Mouse (Mus musculus) liver, embryonic 12.5 days (tissue): ENCODE measurements around the gene Slit3. TPM values are rescaled to one million over a fixed set of nuclear protein-coding genes. Genes with fewer than 3 reads are reported as not detected.

Experiments used
- ATAC-seq: fragments of 200-750 bp; cut with Nextera tagmentation; 2 replicates; pipeline ENCODE4 v1.8.0; 2017; ENCODE audit warnings: moderate number of reproducible peaks, mild to moderate bottlenecking, moderate library complexity
- H3K27ac ChIP-seq: fragments of 300-500 bp; sonication (generic); 2 replicates; pipeline ENCODE4 v1.5.1; 2016; ENCODE audit warnings: mild to moderate bottlenecking
- H3K27me3 ChIP-seq: fragments of 300-500 bp; sonication (generic); replicated peaks from 2 replicates; pipeline ENCODE4 v1.6.1; 2016; ENCODE audit warnings: mild to moderate bottlenecking, moderate library complexity
- H3K36me3 ChIP-seq: fragments of 300-500 bp; sonication (generic); 2 replicates; pipeline ENCODE4 v1.6.1; 2016; ENCODE audit warnings: mild to moderate bottlenecking, moderate library complexity
- H3K4me1 ChIP-seq: fragments of 300-500 bp; sonication (generic); 2 replicates; pipeline ENCODE4 v1.6.1; 2016
- H3K4me2 ChIP-seq: fragments of 300-500 bp; sonication (generic); 2 replicates; pipeline ENCODE4 v1.6.1; 2016; ENCODE audit warnings: mild to moderate bottlenecking, moderate library complexity
- H3K4me3 ChIP-seq: fragments of 300-500 bp; sonication (generic); 2 replicates; pipeline ENCODE4 v1.5.1; 2016; ENCODE audit warnings: mild to moderate bottlenecking, moderate library complexity
- H3K9ac ChIP-seq: fragments of 300-500 bp; sonication (generic); 2 replicates; pipeline ENCODE4 v1.6.1; 2016; ENCODE audit warnings: mild to moderate bottlenecking, moderate library complexity
- H3K9me3 ChIP-seq: fragments of 300-500 bp; sonication (generic); replicated peaks from 2 replicates; pipeline ENCODE4 v1.6.1; 2016; ENCODE audit warnings: mild to moderate bottlenecking, moderate library complexity
- whole genome bisulfite sequencing: fragments of 180-500 bp; shearing (Covaris S2); methylation state at CpG from one replicate; pipeline ENCODE4 v1.1.7; 2016; ENCODE audit not compliant: insufficient replicate concordance; 5-methylcytosine and 5-hydroxymethylcytosine counted together
- polyA plus RNA-seq: library from polyadenylated mRNA; unstranded; fragments of >200 nt; fragmentation: Nextera tagmentation; extraction: Ambion mirVana; gene quantifications from 2 replicates; pipeline ENCODE4 v1.2.1, GENCODE M21; 2016

Slit3 gene
- polyA plus RNA-seq, 1 experiment from 2014 or later = 1.6 TPM

- H3K27ac ChIP-seq = no peak overlapping the region
- no peaks in the 10 kb centered on the region for H3K36me3 ChIP-seq
- H3K4me2 ChIP-seq = no peak overlapping the region
- no peaks in the 10 kb centered on the region for H3K27me3 ChIP-seq
- ATAC-seq = no peak
- no peaks in the 10 kb centered on the region for H3K9me3 ChIP-seq
- no peak overlapping the region for H3K4me3 ChIP-seq
- H3K9ac ChIP-seq = no peak overlapping the region
- H3K4me1 ChIP-seq = no peaks in the 10 kb centered on the region
- WGBS = 45% methylated on average over 12 of the region's 12 CpGs
These were observed 162.0 kb downstream of the Slit3 start for GRCm38 (mm10) chr11:35282825-35283571.

DNA sequence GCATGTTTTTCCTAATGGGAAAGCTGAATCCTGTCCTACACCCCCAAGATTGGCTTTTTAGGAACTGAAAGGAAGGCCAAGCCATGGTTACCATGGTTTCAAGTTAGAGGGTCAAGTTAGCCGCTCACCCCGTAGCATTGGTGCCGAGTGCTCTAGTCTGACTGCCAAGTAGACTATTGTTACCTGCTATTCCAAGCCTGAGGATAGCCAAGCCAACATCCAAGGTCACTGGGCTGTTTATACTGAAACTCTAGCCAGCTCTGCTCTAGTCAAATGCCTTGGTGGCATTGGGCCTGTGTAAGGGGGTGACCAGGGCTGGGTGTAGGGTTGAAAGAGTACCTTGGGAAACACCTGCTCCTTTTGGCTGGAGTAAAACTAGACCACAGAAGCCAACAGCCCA is 162.7 kb downstream of the Slit3 start:
- Histone ChIP-seq H3K4me1 (no peaks in the 10 kb centered on the region), H3K27ac (no peak overlapping the region)
- 89% methylated on average over 3 of the region's 3 CpGs for WGBS

DNA sequence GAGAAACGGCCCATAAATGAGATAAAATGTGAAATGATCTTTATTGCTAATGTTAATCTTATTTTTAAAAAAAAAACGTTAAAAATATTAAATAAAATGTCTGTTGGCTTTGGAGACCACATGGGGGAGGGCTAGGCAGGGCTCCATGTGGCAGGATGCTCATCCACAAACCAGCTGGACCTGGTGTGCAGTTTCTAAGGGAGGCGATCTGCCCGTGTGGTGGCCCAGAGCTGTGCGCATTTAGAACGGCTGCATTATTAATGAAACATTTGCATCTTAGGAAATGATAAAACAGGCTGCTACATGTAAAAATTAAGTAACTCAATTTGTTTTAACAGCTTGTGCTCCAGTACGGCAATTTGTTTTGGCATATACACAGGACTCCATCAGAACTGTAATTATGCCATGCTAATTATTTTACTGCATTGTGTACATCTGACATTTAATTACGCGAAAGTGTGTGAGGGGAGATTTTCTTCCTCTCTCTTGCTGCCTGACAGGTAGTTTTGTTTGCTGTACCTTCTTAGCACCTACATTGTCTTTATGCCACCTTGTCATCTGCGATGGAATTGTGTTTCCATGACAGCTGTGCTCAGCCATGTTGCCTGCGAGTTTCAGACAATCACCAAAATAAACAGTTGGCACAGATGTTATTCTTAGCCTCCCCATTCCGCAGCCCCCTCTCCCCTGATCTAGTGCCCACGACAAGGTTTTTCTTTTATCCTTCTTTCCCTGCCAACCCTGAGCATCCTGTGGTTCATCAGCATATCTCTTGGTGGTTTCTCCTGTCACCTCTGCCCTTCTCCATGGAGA is 165.8 kb downstream of the Slit3 start:
- H3K36me3 ChIP-seq = no peaks in the 10 kb centered on the region
- H3K27ac ChIP-seq = no peak overlapping the region
- H3K4me2 ChIP-seq = no peak overlapping the region
- no peaks in the 10 kb centered on the region for H3K27me3 ChIP-seq
- H3K4me3 ChIP-seq = no peak overlapping the region
- 71% methylated on average over 13 of the region's 13 CpGs for WGBS
- no peaks in the 10 kb centered on the region for H3K4me1 ChIP-seq
- ATAC-seq = no peak
- no peak overlapping the region for H3K9ac ChIP-seq
- H3K9me3 ChIP-seq = no peaks in the 10 kb centered on the region

More for the DNA sequence above, 162.7 kb downstream of the Slit3 start:
- ATAC-seq = no peak
- H3K4me2 ChIP-seq = no peak overlapping the region
- no peaks in the 10 kb centered on the region for H3K9me3 ChIP-seq
- H3K9ac ChIP-seq = no peak overlapping the region
- no peaks in the 10 kb centered on the region for H3K36me3 ChIP-seq
- H3K4me3 ChIP-seq = no peak overlapping the region
- no peaks in the 10 kb centered on the region for H3K27me3 ChIP-seq

DNA sequence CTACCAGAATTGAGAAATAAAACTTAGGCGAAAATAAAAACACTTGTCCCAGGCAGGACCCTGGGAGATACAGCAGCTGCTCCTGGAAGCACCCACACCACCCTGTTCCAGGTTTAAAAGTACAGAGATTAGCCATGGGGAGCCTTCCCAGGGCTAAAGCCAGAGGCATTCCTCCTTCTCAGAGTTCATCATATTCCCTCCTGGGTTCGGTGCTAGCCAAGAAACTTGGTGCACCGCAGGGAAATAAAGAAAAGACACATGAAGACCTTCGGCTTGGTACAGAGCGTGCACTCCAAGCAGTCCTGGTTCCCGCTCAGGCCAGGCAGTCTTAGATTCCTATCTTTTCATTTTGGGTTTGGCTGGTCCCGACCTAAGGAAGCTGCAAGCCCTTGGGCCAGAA is 167.0 kb downstream of the Slit3 start:
- no peak for ATAC-seq
- H3K4me2 ChIP-seq = no peak overlapping the region
- WGBS = 83% methylated on average over 7 of the region's 7 CpGs

GRCm38 (mm10) chr11:35288761-35289278 is 167.8 kb downstream of the Slit3 start:
- no peak overlapping the region for H3K4me3 ChIP-seq
- 54% methylated on average over 14 of the region's 14 CpGs for WGBS
- H3K9ac ChIP-seq = no peak overlapping the region
- no peak overlapping the region for H3K4me2 ChIP-seq
- no peaks in the 10 kb centered on the region for H3K4me1 ChIP-seq
- H3K9me3 ChIP-seq = no peaks in the 10 kb centered on the region
- no peaks in the 10 kb centered on the region for H3K27me3 ChIP-seq
- no peak overlapping the region for H3K27ac ChIP-seq
- no peaks in the 10 kb centered on the region for H3K36me3 ChIP-seq
- ATAC-seq = no peak

More for the DNA sequence above, 167.0 kb downstream of the Slit3 start:
- no peak overlapping the region for H3K27ac ChIP-seq
- H3K9me3 ChIP-seq = no peaks in the 10 kb centered on the region
- H3K27me3 ChIP-seq = no peaks in the 10 kb centered on the region
- no peak overlapping the region for H3K9ac ChIP-seq
- no peaks in the 10 kb centered on the region for H3K36me3 ChIP-seq
- no peaks in the 10 kb centered on the region for H3K4me1 ChIP-seq
- H3K4me3 ChIP-seq = no peak overlapping the region

DNA sequence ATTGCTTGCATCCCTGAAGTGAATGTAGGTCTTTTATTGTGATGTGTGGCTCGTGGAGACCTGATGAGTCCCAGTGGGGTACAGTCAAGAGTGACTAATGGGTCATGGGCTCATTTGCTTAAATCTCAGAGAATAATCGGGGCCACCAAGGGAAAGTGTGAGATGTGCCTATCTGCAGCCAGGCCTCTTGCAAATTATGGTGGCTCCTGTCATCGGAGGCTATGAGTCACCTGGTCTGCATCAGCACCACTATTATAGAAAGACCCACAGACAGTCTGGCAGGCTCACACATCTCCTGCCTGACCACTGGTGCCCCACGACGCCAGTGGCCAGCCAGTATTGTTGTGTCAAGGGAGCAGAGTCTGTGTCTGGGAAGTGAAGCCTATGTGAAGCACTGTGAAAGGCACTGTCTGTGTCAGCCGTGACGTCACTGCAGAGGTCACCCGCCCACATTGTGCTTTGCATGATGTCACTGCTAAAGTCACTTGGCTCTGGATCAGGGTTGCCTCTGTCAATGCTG is 171.3 kb downstream of the Slit3 start:
- no peak overlapping the region for H3K4me3 ChIP-seq
- H3K9me3 ChIP-seq = no peaks in the 10 kb centered on the region
- no peak overlapping the region for H3K4me2 ChIP-seq
- ATAC-seq = no peak
- H3K36me3 ChIP-seq = no peaks in the 10 kb centered on the region
- no peak overlapping the region for H3K9ac ChIP-seq
- H3K4me1 ChIP-seq = no peaks in the 10 kb centered on the region
- no peaks in the 10 kb centered on the region for H3K27me3 ChIP-seq
- 63% methylated on average over 8 of the region's 8 CpGs for WGBS
- no peak overlapping the region for H3K27ac ChIP-seq

- Histone ChIP-seq H3K27me3 (no peaks in the 10 kb centered on the region), H3K27ac (no peak overlapping the region), H3K36me3 (no peaks in the 10 kb centered on the region), H3K4me2 (no peak overlapping the region), H3K4me1 (no peaks in the 10 kb centered on the region), H3K4me3 (no peak overlapping the region), H3K9ac (no peak overlapping the region), H3K9me3 (no peaks in the 10 kb centered on the region)
- ATAC-seq = no peak
- 72% methylated on average over 5 of the region's 5 CpGs for WGBS
These were observed 172.2 kb downstream of the Slit3 start for GRCm38 (mm10) chr11:35293197-35293596.

DNA sequence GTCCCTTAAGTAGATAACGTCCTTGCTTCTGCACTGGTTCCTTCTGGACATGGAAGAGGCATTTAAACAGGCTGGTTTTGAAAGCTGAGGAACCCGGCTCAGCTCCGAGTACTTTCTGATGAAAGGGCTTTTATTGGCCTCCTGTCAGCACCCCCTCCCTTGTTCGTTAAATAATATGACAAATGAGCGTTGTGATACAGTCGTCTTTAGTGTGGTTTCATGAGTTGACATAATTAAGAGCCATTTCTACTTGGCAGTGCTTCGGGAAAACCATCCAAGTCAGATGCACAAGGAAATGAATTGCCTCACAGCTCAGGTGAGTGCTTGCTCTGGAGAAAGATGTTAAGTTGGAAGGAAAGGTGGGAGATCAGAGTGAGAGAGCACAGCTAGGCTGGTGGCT is 173.6 kb downstream of the Slit3 start:
- Histone ChIP-seq H3K9ac (no peak overlapping the region), H3K4me3 (no peak overlapping the region), H3K4me2 (no peak overlapping the region), H3K27ac (no peak overlapping the region), H3K36me3 (no peaks in the 10 kb centered on the region), H3K4me1 (no peaks in the 10 kb centered on the region), H3K9me3 (no peaks in the 10 kb centered on the region), H3K27me3 (no peaks in the 10 kb centered on the region)
- whole genome bisulfite sequencing = 50% methylated on average over 7 of the region's 7 CpGs
- no peak for ATAC-seq

- Histone ChIP-seq H3K27ac (no peak overlapping the region), H3K27me3 (no peaks in the 10 kb centered on the region), H3K4me3 (no peak overlapping the region), H3K4me1 (no peaks in the 10 kb centered on the region), H3K9me3 (no peaks in the 10 kb centered on the region), H3K9ac (no peak overlapping the region), H3K4me2 (no peak overlapping the region), H3K36me3 (no peaks in the 10 kb centered on the region)
- ATAC-seq = no peak
- WGBS = 60% methylated on average over 3 of the region's 3 CpGs
These were observed 174.3 kb downstream of the Slit3 start for GRCm38 (mm10) chr11:35295162-35295799.

- 72% methylated on average over 5 of the region's 5 CpGs for WGBS
- Histone ChIP-seq H3K27ac (no peak overlapping the region), H3K4me2 (no peak overlapping the region), H3K36me3 (no peaks in the 10 kb centered on the region), H3K4me3 (no peak overlapping the region), H3K9me3 (no peaks in the 10 kb centered on the region), H3K9ac (no peak overlapping the region), H3K4me1 (no peaks in the 10 kb centered on the region), H3K27me3 (no peaks in the 10 kb centered on the region)
- ATAC-seq = no peak
These were observed 175.8 kb downstream of the Slit3 start for GRCm38 (mm10) chr11:35296803-35297202.

DNA sequence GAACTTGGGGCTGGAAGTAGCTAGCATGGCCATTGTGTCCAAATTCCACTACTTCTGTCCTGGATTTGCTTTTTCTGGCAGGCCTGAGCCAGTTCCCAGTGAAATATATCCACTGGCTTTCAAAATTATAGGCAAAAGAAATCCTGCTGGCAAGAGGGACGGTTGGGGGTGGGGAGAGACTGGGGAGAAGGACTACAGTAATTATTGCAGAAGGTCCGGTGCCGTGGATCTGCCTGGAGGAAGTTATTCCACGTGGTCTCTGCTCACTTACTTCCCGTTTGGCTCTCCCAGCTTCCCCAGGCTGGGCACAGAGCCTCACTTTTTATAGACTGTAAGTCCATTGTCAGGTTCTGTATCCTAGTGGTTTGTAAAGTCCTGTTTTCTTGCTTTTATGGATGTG is 176.3 kb downstream of the Slit3 start:
- Histone ChIP-seq H3K27ac (no peak overlapping the region), H3K4me3 (no peak overlapping the region), H3K27me3 (no peaks in the 10 kb centered on the region), H3K9me3 (no peaks in the 10 kb centered on the region), H3K36me3 (no peaks in the 10 kb centered on the region), H3K9ac (no peak overlapping the region), H3K4me1 (no peaks in the 10 kb centered on the region), H3K4me2 (no peak overlapping the region)
- WGBS = 30% methylated on average over 5 of the region's 5 CpGs
- ATAC-seq = no peak

- no peaks in the 10 kb centered on the region for H3K36me3 ChIP-seq
- H3K9me3 ChIP-seq = no peaks in the 10 kb centered on the region
- H3K4me3 ChIP-seq = no peak overlapping the region
- no peaks in the 10 kb centered on the region for H3K4me1 ChIP-seq
- no peak overlapping the region for H3K27ac ChIP-seq
- H3K27me3 ChIP-seq = no peaks in the 10 kb centered on the region
- no peak overlapping the region for H3K4me2 ChIP-seq
- no peak for ATAC-seq
- 56% methylated on average over 2 of the region's 2 CpGs for WGBS
- no peak overlapping the region for H3K9ac ChIP-seq
These were observed 177.5 kb downstream of the Slit3 start for GRCm38 (mm10) chr11:35298526-35298925.
